Mouse (Mus musculus) stomach, postnatal 0 days (tissue): Measurements from ENCODE around the gene Tcf23. TPM values are rescaled to one million over a fixed set of nuclear protein-coding genes. Genes with fewer than 3 reads are reported as not detected.

Experiments
- ATAC-seq: fragments of 200-750 bp; cut with Nextera tagmentation; 2 replicates; pipeline ENCODE4 v1.8.0; 2017; ENCODE audit not compliant: low FRiP score, low TSS enrichment
- DNase-seq: peaks from one replicate; pipeline ENCODE4 v3.0.0-alpha.2; 2016; ENCODE audit warnings: low spot score
- H3K27ac ChIP-seq: fragments of 300-500 bp; sonication (generic); replicated peaks from 2 replicates; pipeline ENCODE4 v1.5.1; 2014; ENCODE audit warnings: mild to moderate bottlenecking, control low read depth
- H3K27me3 ChIP-seq: fragments of 300-500 bp; sonication (generic); 2 replicates; pipeline ENCODE4 v1.6.1; 2014; ENCODE audit warnings: low read length; ENCODE audit not compliant: control insufficient read depth, insufficient read depth
- H3K36me3 ChIP-seq: fragments of 300-500 bp; sonication (generic); 2 replicates; pipeline ENCODE4 v1.6.1; 2014; ENCODE audit warnings: low read length, mixed read lengths; ENCODE audit not compliant: control insufficient read depth, insufficient read depth
- H3K4me1 ChIP-seq: fragments of 300-500 bp; sonication (generic); replicated peaks from 2 replicates; pipeline ENCODE4 v1.6.1; 2014; ENCODE audit warnings: antibody characterized with exemption; ENCODE audit not compliant: control insufficient read depth, insufficient read depth
- H3K4me2 ChIP-seq: fragments of 300-500 bp; sonication (generic); replicated peaks from 2 replicates; pipeline ENCODE4 v1.6.1; 2014; ENCODE audit warnings: low read depth, mild to moderate bottlenecking, control low read depth, moderate library complexity
- H3K4me3 ChIP-seq: fragments of 300-500 bp; sonication (generic); 2 replicates; pipeline ENCODE4 v1.5.1; 2014; ENCODE audit warnings: low read depth, low read length, control low read depth
- H3K9ac ChIP-seq: fragments of 300-500 bp; sonication (generic); 2 replicates; pipeline ENCODE4 v1.6.1; 2014; ENCODE audit warnings: mild to moderate bottlenecking, low read length, control low read depth, mixed read lengths
- H3K9me3 ChIP-seq: fragments of 300-500 bp; sonication (generic); 2 replicates; pipeline ENCODE4 v1.6.1; 2016; ENCODE audit warnings: low read length; ENCODE audit not compliant: control insufficient read depth
- CTCF ChIP-seq: IDR thresholded peaks from 2 replicates; pipeline ENCODE4 v1.5.1; 2016; ENCODE audit warnings: antibody characterized with exemption, low read depth, mild to moderate bottlenecking, moderate library complexity
- EP300 ChIP-seq: optimal IDR thresholded peaks from 2 replicates; pipeline ENCODE3; 2016; ENCODE audit warnings: antibody characterized with exemption
- polyA plus RNA-seq: library from polyadenylated mRNA; unstranded; fragments of >200 nt; fragmentation: Nextera tagmentation; extraction: Ambion mirVana; gene quantifications from 2 replicates; pipeline ENCODE4 v1.2.1, GENCODE M21; 2015

The Tcf23 gene
- polyA plus RNA-seq, 1 experiment from 2014 or later, result 4.5 TPM

- Histone ChIP-seq H3K4me2 (no peak overlapping the region), H3K9me3 (no peaks in the 10 kb centered on the region)
Observed at GRCm38 (mm10) chr5:31024641-31025040, 56.2 kb downstream of the Tcf23 start.

More at GRCm38 (mm10) chr5:31024641-31025040, 56.2 kb downstream of the Tcf23 start:
- DNase-seq (no peak), ATAC-seq (no peak)
- Histone ChIP-seq H3K36me3 (no peaks in the 10 kb centered on the region), H3K27me3 (no peaks in the 10 kb centered on the region), H3K9ac (no peak overlapping the region), H3K4me1 (no peaks in the 10 kb centered on the region), H3K27ac (no peak overlapping the region), H3K4me3 (no peak overlapping the region)
- TF ChIP-seq EP300 (no peak), CTCF (no peak)

Other genes starting within 250 kb of the Tcf23 start
- gene Mapre3, start 154.0 kb upstream of the Tcf23 start, polyA plus RNA-seq, result 14.1 and 15.5 TPM in 2 replicates
- 57.3 and 58.7 TPM in 2 replicates for gene Tmem214, start 100.7 kb upstream of the Tcf23 start, polyA plus RNA-seq
- gene Agbl5, start 80.0 kb upstream of the Tcf23 start, polyA plus RNA-seq, result 6.9 and 9.1 TPM in 2 replicates
- 368 and 397 TPM in 2 replicates for gene Ost4, start 60.9 kb upstream of the Tcf23 start, polyA plus RNA-seq
- gene Emilin1, start 55.3 kb upstream of the Tcf23 start, polyA plus RNA-seq, result 85.6 and 97.0 TPM in 2 replicates
- gene Khk, start 47.2 kb upstream of the Tcf23 start, polyA plus RNA-seq, result 28.4 and 33.6 TPM in 2 replicates
- gene Cgref1, start 23.1 kb upstream of the Tcf23 start, polyA plus RNA-seq, result 22.5 and 24.8 TPM in 2 replicates
- gene Preb, start 8.3 kb upstream of the Tcf23 start, polyA plus RNA-seq, result 88.1 and 93.1 TPM in 2 replicates
- 192 and 197 TPM in 2 replicates for gene Atraid, start 79.7 kb downstream of the Tcf23 start, polyA plus RNA-seq
- gene Slc5a6, start 80.3 kb downstream of the Tcf23 start, polyA plus RNA-seq, result 4.2 TPM in 2 replicates
- gene Cad, start 86.1 kb downstream of the Tcf23 start, polyA plus RNA-seq, result 4.9 and 6.1 TPM in 2 replicates
- not detected in 2 replicates for gene Dnajc5g, start 137.6 kb downstream of the Tcf23 start, polyA plus RNA-seq
- 0.11 TPM in 1 of 2 replicates, not detected in the other for gene Slc30a3, start 139.6 kb downstream of the Tcf23 start, polyA plus RNA-seq
- gene Trim54, start 148.1 kb downstream of the Tcf23 start, polyA plus RNA-seq, result 0.06 TPM in 1 of 2 replicates, not detected in the other
- not detected in 2 replicates for gene Ucn, start 170.2 kb downstream of the Tcf23 start, polyA plus RNA-seq
- gene Mpv17, start 185.6 kb downstream of the Tcf23 start, polyA plus RNA-seq, result 29.4 and 29.6 TPM in 2 replicates
- gene Gm29609, start 211.2 kb downstream of the Tcf23 start, polyA plus RNA-seq, result 0.31 and 0.57 TPM in 2 replicates
- gene Gtf3c2, start 211.5 kb downstream of the Tcf23 start, polyA plus RNA-seq, result 19.9 and 25.1 TPM in 2 replicates
- 80.3 and 83.2 TPM in 2 replicates for gene Snx17, start 224.6 kb downstream of the Tcf23 start, polyA plus RNA-seq
- gene Eif2b4, start 224.8 kb downstream of the Tcf23 start, polyA plus RNA-seq, result 44.2 and 47.7 TPM in 2 replicates
- gene Zfp513, start 233.6 kb downstream of the Tcf23 start, polyA plus RNA-seq, result 4.8 and 5.3 TPM in 2 replicates